Mouse (Mus musculus): Measurements from ENCODE around the gene Me1.
"Not testable (repeated sequence)": the region's sequence is repeated elsewhere in the genome, so short reads cannot be mapped to it uniquely, and the experiment has no call there.

Me1 gene

DNA sequence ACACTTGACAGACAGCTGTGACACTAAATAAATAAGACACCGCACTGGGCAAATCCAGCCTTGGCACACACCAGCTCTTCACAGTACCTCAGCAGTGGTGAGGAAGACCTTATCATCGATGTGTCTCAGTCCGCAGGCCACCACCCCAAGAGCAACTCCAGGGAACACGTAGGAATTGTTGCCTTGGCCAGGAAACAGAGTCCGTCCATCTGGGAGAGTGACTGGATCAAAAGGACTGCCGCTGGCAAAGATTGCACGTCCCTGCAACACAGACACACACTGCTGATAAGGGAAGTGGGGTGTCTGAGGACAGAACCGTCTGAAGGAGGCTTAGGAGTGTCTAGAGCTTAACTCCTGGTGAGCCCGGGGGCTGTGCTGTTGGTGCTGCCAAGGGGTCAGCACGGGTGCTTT is 101.4 kb downstream of the Me1 start:
- not testable (repeated sequence) for DNase-seq (ENCODE audit: low spot score)

DNA sequence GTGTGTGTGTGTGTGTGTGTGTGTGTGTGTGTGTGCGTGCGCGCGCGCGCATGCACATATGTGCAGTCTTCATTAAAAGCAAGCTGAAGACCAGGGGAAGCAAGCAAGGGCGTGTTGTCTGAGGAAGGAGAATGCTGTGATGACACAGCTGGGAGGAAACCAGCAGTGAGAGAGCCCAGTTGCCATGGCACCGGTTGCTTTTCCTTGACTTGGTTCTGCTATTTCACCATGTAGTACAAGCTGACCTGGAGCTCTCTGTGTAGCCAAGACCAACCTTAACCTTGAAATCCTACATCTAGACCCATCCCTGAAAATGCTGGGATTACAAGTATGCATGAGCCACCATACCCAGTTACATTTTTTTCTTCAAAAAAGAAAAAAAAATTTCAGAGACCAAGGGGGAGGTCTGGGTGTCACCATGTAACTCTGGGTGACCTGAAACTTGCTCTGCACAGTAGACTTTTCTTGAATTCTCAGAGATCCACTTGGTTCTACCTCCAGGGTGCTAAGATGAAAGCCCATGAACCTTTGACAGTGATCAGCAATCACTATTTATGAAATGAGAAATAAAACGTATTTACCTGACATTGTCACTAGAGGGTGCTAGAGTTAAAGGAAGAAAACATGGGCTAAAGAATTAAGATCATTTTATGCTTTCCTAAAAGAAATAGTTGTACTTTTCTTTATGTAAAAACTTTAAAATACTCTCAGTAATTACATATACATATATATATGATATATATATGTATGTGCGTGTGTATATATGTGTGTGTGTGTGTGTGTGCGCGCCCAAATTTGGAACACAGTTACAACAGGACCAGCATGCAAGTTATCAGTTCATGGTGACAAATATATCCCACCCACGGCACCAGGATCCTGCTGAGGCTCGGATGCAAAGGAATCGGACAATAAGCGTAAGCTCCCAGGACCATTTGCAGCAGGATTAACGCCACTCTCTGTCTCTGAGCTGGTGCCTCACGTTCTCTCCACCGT is 102.8 kb downstream of the Me1 start:
- DNase-seq (ENCODE audit: low spot score): peak; percentile 46

DNA sequence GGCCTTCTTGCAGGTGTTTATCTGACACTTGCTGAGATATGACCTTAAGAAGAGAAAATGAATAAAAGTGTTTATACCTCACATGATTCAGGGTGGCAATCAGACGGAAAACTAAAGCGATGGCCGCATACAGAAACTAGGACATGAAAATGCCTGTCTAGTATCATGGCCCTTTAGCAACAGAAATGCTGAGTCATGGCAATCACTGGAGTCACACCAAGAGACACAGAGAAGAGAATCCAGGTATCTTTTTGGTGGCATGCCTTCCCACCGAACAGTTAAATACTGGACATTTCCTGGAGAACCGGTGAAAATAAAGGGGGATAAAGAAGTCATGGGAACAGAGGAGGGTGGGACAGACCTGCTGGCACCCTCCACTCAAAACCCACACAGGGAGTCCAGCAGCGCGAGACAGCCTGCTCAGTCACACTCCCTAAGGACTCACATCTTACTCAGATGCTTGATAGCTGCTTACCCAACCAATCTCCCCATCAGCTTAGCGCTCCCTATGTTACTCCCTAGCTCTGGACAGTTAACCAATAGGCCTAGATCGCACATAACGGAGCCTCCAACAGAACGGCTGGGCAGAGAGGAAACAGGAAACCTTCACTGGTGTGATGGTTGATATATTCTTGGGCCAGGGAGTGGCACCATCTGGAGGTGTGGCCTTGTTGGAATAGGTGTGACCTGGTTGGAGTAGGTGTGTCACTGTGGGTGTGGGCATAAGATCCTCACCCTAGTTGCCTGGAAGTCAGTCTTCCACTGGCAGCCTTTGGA is 108.5 kb downstream of the Me1 start:
- DNase-seq (ENCODE audit: low spot score): no peak

- DNase-seq (ENCODE audit: low spot score): peak; percentile 59
These were observed 112.0 kb downstream of the Me1 start for GRCm38 (mm10) chr9:86583740-86584139.

DNA sequence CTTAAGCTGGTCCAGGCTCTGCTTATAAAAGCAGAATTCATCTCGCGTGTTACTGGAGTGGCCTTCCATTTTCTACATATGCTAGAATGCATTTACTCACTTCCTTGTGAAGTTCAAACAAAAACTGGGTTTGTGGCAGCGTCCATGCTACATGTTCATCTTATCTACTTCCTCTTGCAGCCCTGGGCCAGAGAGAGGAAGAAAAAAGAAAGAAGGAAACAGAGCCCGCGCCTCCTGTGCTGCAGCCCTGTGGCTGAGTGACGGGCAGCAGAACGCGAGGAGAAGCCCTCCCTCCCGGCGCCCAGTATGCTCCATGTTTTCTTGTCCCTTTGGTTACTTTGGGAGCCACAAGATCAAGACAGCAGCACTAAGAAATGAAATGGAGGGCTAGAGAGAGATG is 116.1 kb downstream of the Me1 start:
- no peak for DNase-seq (ENCODE audit: low spot score)

GRCm38 (mm10) chr9:86575178-86575577 is 120.6 kb downstream of the Me1 start:
- DNase-seq (ENCODE audit: low spot score): no peak

GRCm38 (mm10) chr9:86573616-86574303 is 122.0 kb downstream of the Me1 start:
- DNase-seq (ENCODE audit: low spot score): no peak

- peak; percentile 90 for DNase-seq (ENCODE audit: low spot score)
These were observed 123.0 kb downstream of the Me1 start for GRCm38 (mm10) chr9:86572636-86573291.

DNA sequence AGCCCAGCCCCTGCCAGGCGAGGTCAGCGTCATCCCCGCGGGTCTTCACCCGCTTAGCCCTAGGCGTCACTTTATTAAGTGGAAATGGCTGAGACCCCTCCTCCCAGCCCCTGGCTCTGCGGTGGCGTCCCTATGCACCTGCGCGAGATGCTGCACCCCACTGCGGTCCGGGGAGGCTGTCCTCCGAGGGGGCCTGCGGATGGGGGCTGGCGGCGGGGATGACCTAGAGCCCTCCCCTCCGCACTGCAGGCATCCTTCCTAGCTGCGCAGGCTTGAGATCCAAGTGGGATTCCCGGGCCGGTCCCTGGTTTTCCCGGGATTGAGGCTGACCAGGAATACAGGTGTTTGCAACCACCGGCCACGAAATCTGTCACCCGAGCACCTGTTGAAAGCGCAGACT is 123.6 kb downstream of the Me1 start:
- no peak for DNase-seq (ENCODE audit: low spot score)

DNA sequence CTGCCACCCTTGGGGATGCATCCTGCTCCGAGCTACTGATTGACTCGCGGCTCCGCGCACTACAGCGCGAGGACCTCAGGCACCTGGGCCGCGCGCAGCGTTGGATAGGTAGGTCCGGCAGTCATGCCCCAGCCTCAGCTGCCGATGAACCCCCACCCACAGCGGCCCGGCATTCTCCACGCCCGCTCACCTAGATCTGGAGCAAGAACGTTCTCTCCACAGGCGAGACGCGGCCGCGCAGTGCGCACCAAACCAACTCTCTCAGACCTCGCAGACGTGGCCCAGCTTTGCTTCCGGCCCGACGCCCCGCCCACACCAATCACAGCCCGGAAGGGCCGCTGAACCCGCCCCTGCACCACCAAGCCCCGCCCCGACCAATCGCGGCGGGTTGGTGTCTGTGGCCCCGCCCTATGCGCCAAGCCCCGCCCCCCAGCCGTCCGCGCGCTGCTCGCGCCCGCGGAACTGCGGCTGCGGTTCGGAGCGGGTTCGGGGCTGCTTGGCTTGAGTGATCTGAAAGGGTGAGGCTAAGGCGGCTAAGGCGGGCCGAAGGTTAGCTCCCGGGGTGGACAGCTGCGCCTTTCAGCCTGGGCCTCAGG is 124.1 kb downstream of the Me1 start, which contains the start of the genes Pgm3 and Rwdd2a:
TSS of gene Pgm3 (minus strand) at position 303 of the 596 bp plus-strand sequence.
TSS of gene Rwdd2a (plus strand) at position 452 of the 596 bp plus-strand sequence.
- DNase-seq (ENCODE audit: low spot score): peak; percentile 84

DNA sequence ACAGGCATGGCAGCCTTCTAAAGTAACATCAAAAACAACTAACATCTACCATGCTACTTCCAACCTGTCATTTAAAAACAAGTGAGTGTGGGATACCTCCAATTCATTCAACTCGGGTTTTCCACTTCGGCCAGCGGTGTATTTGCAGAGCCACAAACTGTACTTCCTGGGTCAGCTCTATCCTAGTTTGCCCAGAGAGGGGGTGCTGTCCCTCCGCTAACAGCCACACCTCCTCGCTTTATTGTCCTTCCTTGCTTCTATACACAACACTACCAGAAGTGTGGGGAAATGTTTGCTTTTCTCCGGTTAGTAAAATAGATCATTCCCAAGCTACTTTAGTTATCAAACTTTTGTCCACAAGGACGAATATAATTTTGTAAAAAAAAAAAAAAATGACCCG is 124.8 kb downstream of the Me1 start:
- no peak for DNase-seq (ENCODE audit: low spot score)

DNA sequence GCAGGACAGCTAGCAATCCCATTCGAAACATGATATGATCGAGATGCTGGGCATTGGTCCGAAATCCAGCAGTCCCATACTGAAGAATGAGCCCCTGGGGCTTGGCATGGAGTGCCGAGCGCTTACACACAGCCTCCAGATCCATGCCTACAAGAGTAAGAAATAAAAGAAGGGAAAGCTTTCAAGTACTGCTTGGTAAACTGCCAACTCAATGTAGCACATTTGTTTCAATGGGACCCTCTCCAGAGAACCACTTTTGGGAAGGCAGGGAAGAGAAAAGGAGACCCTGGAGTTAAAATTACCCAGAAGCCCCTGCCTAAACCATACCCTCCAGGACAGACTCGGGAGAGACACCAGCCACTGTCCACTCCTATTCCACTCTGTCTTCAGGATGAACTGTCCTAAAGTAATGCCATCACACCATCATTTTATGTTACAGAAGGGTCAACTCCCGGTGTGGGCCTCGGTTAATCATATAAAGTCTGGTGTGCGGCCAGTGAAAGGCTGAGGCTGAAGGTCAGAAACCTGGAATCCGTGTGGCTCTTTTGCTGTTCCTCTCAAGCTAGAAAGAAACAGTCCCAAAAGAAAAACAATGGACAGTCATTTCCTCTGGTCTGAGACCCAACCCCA is 125.4 kb downstream of the Me1 start:
- DNase-seq (ENCODE audit: low spot score): no peak

DNA sequence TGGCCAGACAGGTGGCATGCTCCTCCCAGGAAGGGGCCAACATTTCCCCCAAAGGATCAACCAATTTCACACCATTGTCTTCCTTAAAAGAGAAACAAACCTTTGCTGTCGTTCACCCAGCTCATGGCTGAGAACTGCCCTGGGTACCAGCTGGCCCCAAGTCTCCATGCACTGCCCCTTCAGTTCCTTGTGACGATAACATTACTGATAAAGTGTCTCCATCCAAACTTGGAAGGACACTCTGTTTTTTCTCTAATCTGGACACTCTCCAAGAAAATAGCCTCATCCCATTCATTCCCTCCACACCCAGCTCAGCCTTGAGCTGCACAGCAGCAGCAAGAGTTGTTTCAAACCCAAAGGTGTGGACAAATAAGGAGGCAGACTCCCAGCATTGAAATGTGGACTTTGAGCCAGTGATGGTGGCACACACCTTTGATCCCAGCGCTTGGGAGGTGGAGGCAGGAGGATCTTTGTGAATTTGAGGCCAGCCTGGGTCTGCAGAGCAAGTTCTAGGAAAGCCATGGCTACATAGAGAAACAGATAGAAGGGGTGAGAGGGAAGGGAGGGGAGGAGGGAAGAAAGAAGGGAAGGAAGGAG is 126.3 kb downstream of the Me1 start:
- DNase-seq (ENCODE audit: low spot score): no peak

DNA sequence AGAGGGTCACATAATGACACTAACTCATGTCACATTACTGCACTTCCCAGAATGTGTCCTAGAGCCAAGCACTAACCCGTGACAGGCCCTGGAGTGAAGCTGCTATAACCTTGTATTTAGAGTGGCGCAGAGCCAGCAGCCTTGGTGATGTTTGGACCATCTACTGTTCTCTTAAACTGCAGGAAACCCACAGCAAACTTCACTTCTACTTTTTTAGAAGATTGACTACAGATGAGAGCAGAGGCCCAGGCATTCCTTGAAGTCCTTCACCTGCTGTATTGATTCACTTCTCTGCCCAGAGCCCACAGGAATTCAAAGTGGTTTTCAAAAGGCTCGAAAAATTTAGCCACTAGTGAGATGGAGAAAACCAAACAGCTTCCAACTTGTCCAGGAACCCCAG is 135.2 kb downstream of the Me1 start:
- DNase-seq (ENCODE audit: low spot score): no peak

DNA sequence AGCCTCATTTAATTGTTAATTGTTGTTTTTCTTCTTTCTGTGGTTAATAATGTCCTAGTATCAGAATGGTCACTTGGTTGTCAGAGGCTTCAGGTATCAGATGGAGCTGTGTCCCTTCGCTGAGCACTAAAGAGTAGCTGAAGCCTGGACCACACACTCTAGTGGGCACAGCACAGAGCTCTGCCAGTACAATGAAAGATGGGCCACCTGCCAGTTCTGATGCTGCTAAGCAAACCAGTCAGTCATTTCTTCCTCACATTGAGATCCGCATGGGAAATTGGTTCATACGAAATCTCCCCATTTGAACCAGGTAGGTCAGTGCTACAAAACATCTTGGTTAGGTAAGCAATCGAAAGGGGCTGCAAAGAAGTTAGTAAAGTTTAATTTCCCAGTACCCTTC is 141.1 kb downstream of the Me1 start:
- no peak for DNase-seq (ENCODE audit: low spot score)

- no peak for DNase-seq (ENCODE audit: low spot score)
These were observed 141.9 kb downstream of the Me1 start for GRCm38 (mm10) chr9:86553886-86554285.

DNA sequence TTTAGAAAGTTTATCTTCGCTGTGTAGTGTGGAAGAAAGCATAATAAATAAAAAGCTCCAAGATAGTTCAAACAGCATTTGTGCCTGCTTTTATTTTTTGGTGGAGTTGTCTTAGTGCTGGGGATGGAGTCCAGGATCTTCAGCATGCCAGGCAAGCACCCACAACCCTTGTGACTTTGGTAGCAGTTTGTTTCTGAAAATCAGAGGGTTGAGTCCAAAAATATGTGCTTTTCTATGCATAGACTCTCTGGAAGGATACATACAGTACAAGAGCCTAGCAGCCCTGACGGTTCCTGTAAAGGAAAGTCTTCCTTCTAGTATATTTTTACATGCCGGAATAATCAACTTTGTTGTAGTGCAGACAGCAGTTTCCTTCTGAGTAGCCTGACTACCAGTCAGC is 145.0 kb downstream of the Me1 start:
- no peak for DNase-seq (ENCODE audit: low spot score)

DNA sequence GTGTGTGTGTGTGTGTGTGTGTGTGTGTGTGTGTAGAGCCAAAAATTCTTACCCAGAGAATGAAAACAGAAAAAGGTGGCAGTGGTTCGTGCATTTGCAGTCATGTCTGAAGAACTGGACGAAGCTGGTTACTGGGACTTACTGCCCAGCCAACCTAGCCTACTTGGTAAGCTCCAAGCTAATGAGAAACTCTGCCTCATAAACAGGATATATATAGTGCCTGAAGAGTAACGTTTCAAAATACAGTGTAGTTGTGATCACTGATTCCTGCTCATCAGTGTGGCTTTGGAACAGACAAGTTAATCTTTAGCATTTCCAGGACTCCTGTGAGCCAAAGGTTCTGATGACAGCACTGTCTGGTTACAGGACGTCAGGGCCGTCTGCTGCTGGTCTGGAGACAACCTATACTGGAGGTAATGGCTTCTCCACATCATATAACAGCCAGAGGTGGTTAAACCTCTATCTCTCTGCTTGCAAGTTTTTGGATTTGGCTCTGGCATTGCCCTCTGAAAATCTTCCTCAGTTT is 146.1 kb downstream of the Me1 start:
- DNase-seq (ENCODE audit: low spot score): no peak

- DNase-seq (ENCODE audit: low spot score): no peak
These were observed 151.2 kb downstream of the Me1 start for GRCm38 (mm10) chr9:86544559-86544958.

DNA sequence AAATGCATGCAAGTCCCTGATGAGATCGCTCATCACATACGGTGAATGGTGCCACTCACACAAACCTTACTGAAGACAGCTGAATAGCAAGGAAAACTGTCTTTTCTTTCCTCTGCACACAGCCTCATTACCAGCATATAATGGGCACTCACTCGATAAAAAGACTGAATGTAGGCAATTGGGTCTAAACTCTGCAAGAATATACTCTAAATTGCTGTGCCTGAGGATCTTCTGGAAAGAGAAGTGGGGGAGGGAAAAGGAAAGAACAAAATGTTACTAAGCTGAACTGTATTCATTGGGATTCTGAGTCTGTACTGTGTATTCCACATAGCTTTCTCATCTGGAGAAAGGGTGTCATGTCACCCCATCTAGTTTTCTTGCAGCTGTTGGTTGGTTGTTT is 152.3 kb downstream of the Me1 start:
- no peak for DNase-seq (ENCODE audit: low spot score)

All from layer of hippocampus, adult 9-10 months (tissue).